Mouse (Mus musculus): ENCODE measurements around the gene Rxfp1. TPM values are rescaled to one million over a fixed set of nuclear protein-coding genes. Genes with fewer than 3 reads are reported as not detected.
"Not testable (repeated sequence)": the region's sequence is repeated elsewhere in the genome, so short reads cannot be mapped to it uniquely, and the experiment has no call there.

Rxfp1 gene
- polyA plus RNA-seq, 1 experiment from 2014 or later = 1.4 TPM

- Histone ChIP-seq H3K9ac (no peak overlapping the region), H3K9me3 (replicated peaks) (no peaks in the 10 kb centered on the region), H3K27ac (replicated peaks) (no peak overlapping the region), H3K4me1 (no peaks in the 10 kb centered on the region), H3K36me3 (no peaks in the 10 kb centered on the region), H3K4me2 (replicated peaks) (no peak overlapping the region), H3K27me3 (no peaks in the 10 kb centered on the region), H3K4me3 (replicated peaks) (no peak overlapping the region)
- ATAC-seq (ENCODE audit: insufficient number of reproducible peaks, low FRiP score, low TSS enrichment, low read depth) = no peak
- WGBS = 88% methylated on average over 4 of the region's 4 CpGs
These were observed 16.8 kb downstream of the Rxfp1 start for GRCm38 (mm10) chr3:79720756-79721484.

- ATAC-seq (ENCODE audit: insufficient number of reproducible peaks, low FRiP score, low TSS enrichment, low read depth) = no peak
- H3K9me3 ChIP-seq (replicated peaks) = no peaks in the 10 kb centered on the region
- H3K4me1 ChIP-seq = no peaks in the 10 kb centered on the region
- H3K27ac ChIP-seq (replicated peaks) = no peak overlapping the region
- H3K27me3 ChIP-seq = no peaks in the 10 kb centered on the region
- H3K4me3 ChIP-seq (replicated peaks) = no peak overlapping the region
- H3K36me3 ChIP-seq = no peaks in the 10 kb centered on the region
- H3K4me2 ChIP-seq (replicated peaks) = no peak overlapping the region
- no peak overlapping the region for H3K9ac ChIP-seq
- WGBS = 74% methylated on average over 8 of the region's 8 CpGs
These were observed 31.2 kb downstream of the Rxfp1 start for GRCm38 (mm10) chr3:79706436-79706835.

GRCm38 (mm10) chr3:79703135-79703534, 34.5 kb downstream of the Rxfp1 start:
- Histone ChIP-seq H3K27ac (replicated peaks) (no peak overlapping the region), H3K4me2 (replicated peaks) (no peak overlapping the region), H3K4me1 (no peaks in the 10 kb centered on the region), H3K36me3 (no peaks in the 10 kb centered on the region), H3K9me3 (replicated peaks) (no peaks in the 10 kb centered on the region), H3K9ac (no peak overlapping the region), H3K4me3 (replicated peaks) (no peak overlapping the region), H3K27me3 (no peaks in the 10 kb centered on the region)
- 65% methylated on average over 4 of the region's 4 CpGs for WGBS
- ATAC-seq (ENCODE audit: insufficient number of reproducible peaks, low FRiP score, low TSS enrichment, low read depth) = no peak

- WGBS = 59% methylated on average over 2 of the region's 2 CpGs
- Histone ChIP-seq H3K9me3 (replicated peaks) (no peaks in the 10 kb centered on the region), H3K27me3 (no peaks in the 10 kb centered on the region), H3K27ac (replicated peaks) (no peak overlapping the region), H3K36me3 (no peaks in the 10 kb centered on the region), H3K9ac (no peak overlapping the region), H3K4me3 (replicated peaks) (no peak overlapping the region), H3K4me1 (no peaks in the 10 kb centered on the region), H3K4me2 (replicated peaks) (no peak overlapping the region)
- ATAC-seq (ENCODE audit: insufficient number of reproducible peaks, low FRiP score, low TSS enrichment, low read depth) = no peak
These were observed 45.7 kb downstream of the Rxfp1 start for GRCm38 (mm10) chr3:79691957-79692356.

- Histone ChIP-seq H3K4me2 (replicated peaks) (no peak overlapping the region), H3K4me1 (no peaks in the 10 kb centered on the region), H3K27ac (replicated peaks) (no peak overlapping the region), H3K36me3 (no peaks in the 10 kb centered on the region), H3K4me3 (replicated peaks) (no peak overlapping the region), H3K27me3 (no peaks in the 10 kb centered on the region), H3K9ac (no peak overlapping the region), H3K9me3 (replicated peaks) (no peaks in the 10 kb centered on the region)
- WGBS = 85% methylated on average over 9 of the region's 9 CpGs
- no peak for ATAC-seq (ENCODE audit: insufficient number of reproducible peaks, low FRiP score, low TSS enrichment, low read depth)
These were observed 47.5 kb downstream of the Rxfp1 start for GRCm38 (mm10) chr3:79690111-79690651.

- H3K27me3 ChIP-seq; ATAC-seq (ENCODE audit: insufficient number of reproducible peaks, low FRiP score, low TSS enrichment, low read depth); H3K27ac ChIP-seq (replicated peaks); H3K4me1 ChIP-seq; H3K9ac ChIP-seq; H3K9me3 ChIP-seq (replicated peaks); H3K4me2 ChIP-seq (replicated peaks); H3K36me3 ChIP-seq; H3K4me3 ChIP-seq (replicated peaks): not testable (repeated sequence)
- WGBS = 82% methylated on average over 4 of the region's 4 CpGs
These were observed 49.6 kb downstream of the Rxfp1 start for GRCm38 (mm10) chr3:79688101-79688500.

DNA sequence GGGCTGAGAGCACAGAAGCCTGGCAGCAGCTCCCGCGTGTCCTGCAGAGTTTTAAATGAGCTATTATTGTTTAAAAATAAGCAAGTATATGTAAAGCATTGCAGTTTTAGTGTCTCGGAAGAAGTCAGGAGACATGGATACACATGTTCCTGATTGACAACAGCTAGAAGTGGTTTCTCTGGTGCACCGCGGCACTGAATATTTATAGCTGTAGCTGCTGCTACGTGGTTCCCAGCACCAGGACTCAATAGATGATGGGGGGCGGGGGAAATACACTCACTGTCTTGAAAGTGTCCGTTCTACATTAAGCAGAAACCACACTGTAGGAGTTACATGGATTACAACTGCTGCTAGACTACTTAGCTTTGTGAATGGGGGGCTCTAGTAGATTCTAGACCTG, 54.2 kb downstream of the Rxfp1 start:
- Histone ChIP-seq H3K27ac (replicated peaks) (no peak overlapping the region), H3K27me3 (no peaks in the 10 kb centered on the region), H3K4me2 (replicated peaks) (no peak overlapping the region), H3K4me1 (no peaks in the 10 kb centered on the region), H3K9me3 (replicated peaks) (no peaks in the 10 kb centered on the region), H3K36me3 (no peaks in the 10 kb centered on the region), H3K9ac (no peak overlapping the region), H3K4me3 (replicated peaks) (no peak overlapping the region)
- 47% methylated on average over 8 of the region's 8 CpGs for WGBS
- no peak for ATAC-seq (ENCODE audit: insufficient number of reproducible peaks, low FRiP score, low TSS enrichment, low read depth)

GRCm38 (mm10) chr3:79682351-79683132, 55.1 kb downstream of the Rxfp1 start:
- Histone ChIP-seq H3K36me3 (no peaks in the 10 kb centered on the region), H3K4me2 (replicated peaks) (no peak overlapping the region), H3K9ac (no peak overlapping the region), H3K4me1 (no peaks in the 10 kb centered on the region), H3K4me3 (replicated peaks) (no peak overlapping the region), H3K27ac (replicated peaks) (no peak overlapping the region), H3K27me3 (no peaks in the 10 kb centered on the region), H3K9me3 (replicated peaks) (no peaks in the 10 kb centered on the region)
- no peak for ATAC-seq (ENCODE audit: insufficient number of reproducible peaks, low FRiP score, low TSS enrichment, low read depth)
- 64% methylated on average over 14 of the region's 14 CpGs for WGBS

- no peak overlapping the region for H3K4me2 ChIP-seq (replicated peaks)
- no peaks in the 10 kb centered on the region for H3K27me3 ChIP-seq
- H3K9me3 ChIP-seq (replicated peaks) = no peaks in the 10 kb centered on the region
- H3K9ac ChIP-seq = no peak overlapping the region
- H3K36me3 ChIP-seq = no peaks in the 10 kb centered on the region
- ATAC-seq (ENCODE audit: insufficient number of reproducible peaks, low FRiP score, low TSS enrichment, low read depth) = no peak
- no peaks in the 10 kb centered on the region for H3K4me1 ChIP-seq
- H3K27ac ChIP-seq (replicated peaks) = no peak overlapping the region
- WGBS = 87% methylated on average over 3 of the region's 3 CpGs
- H3K4me3 ChIP-seq (replicated peaks) = no peak overlapping the region
These were observed 61.3 kb downstream of the Rxfp1 start for GRCm38 (mm10) chr3:79676411-79676810.

GRCm38 (mm10) chr3:79674641-79675040, 63.0 kb downstream of the Rxfp1 start:
- no peaks in the 10 kb centered on the region for H3K36me3 ChIP-seq
- H3K27me3 ChIP-seq = no peaks in the 10 kb centered on the region
- no peak overlapping the region for H3K9ac ChIP-seq
- no peak overlapping the region for H3K4me2 ChIP-seq (replicated peaks)
- 77% methylated on average over 5 of the region's 5 CpGs for WGBS
- no peak overlapping the region for H3K4me3 ChIP-seq (replicated peaks)
- H3K4me1 ChIP-seq = no peaks in the 10 kb centered on the region
- no peak for ATAC-seq (ENCODE audit: insufficient number of reproducible peaks, low FRiP score, low TSS enrichment, low read depth)
- H3K9me3 ChIP-seq (replicated peaks) = no peaks in the 10 kb centered on the region
- no peak overlapping the region for H3K27ac ChIP-seq (replicated peaks)

DNA sequence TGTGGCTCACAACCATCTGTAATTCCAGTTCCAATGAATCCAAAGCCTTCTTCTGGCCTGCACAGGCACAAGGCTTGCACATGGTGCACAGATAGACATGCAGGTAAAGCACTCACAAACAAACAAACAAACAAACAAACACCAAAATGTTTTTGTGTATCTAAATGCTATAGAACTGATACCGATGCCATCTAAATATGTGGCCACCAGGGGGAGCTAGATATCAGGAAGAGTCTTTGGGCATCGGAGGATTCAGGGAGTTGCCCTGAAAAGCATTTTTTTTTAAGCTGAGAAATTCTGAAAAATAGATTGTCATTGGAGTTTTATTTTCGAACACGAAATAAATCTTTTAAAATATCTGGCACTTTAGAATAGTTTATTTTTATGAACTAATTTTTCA, 64.6 kb downstream of the Rxfp1 start:
- ATAC-seq (ENCODE audit: insufficient number of reproducible peaks, low FRiP score, low TSS enrichment, low read depth) = no peak
- Histone ChIP-seq H3K9me3 (replicated peaks) (no peaks in the 10 kb centered on the region), H3K4me3 (replicated peaks) (no peak overlapping the region), H3K9ac (no peak overlapping the region), H3K27ac (replicated peaks) (no peak overlapping the region), H3K4me2 (replicated peaks) (no peak overlapping the region), H3K27me3 (no peaks in the 10 kb centered on the region), H3K36me3 (no peaks in the 10 kb centered on the region), H3K4me1 (no peaks in the 10 kb centered on the region)
- WGBS = 14% methylated on average over 4 of the region's 4 CpGs
